Mouse (Mus musculus) hindbrain, embryonic 10.5 days (tissue): ENCODE data around the gene Hpcal1. TPM values are rescaled to one million over a fixed set of nuclear protein-coding genes. Genes with fewer than 3 reads are reported as not detected.

Source experiments
- DNase-seq: peaks from one replicate; pipeline ENCODE4 v3.0.0-alpha.2; 2017; ENCODE audit warnings: low spot score
- H3K27ac ChIP-seq: fragments of 300-500 bp; sonication (generic); 2 replicates; pipeline ENCODE4 v1.5.1; 2016; ENCODE audit warnings: mild to moderate bottlenecking, moderate library complexity
- H3K27me3 ChIP-seq: fragments of 300-500 bp; sonication (generic); 2 replicates; pipeline ENCODE4 v1.6.1; 2016; ENCODE audit warnings: mild to moderate bottlenecking; ENCODE audit not compliant: poor library complexity, insufficient read depth, severe bottlenecking
- H3K36me3 ChIP-seq: fragments of 300-500 bp; sonication (generic); 2 replicates; pipeline ENCODE4 v1.6.1; 2016; ENCODE audit warnings: mild to moderate bottlenecking, moderate library complexity
- H3K4me1 ChIP-seq: fragments of 300-500 bp; sonication (generic); replicated peaks from 2 replicates; pipeline ENCODE4 v1.6.1; 2016; ENCODE audit warnings: mild to moderate bottlenecking
- H3K4me3 ChIP-seq: fragments of 300-500 bp; sonication (generic); 2 replicates; pipeline ENCODE4 v1.5.1; 2016; ENCODE audit warnings: mild to moderate bottlenecking, moderate library complexity
- H3K9me3 ChIP-seq: fragments of 300-500 bp; sonication (generic); 2 replicates; pipeline ENCODE4 v1.6.1; 2016; ENCODE audit warnings: mild to moderate bottlenecking, moderate library complexity
- WGBS: fragments of 180-500 bp; shearing (Covaris S2); methylation state at CpG from one replicate; pipeline ENCODE4 v1.1.7; 2016; 5-methylcytosine and 5-hydroxymethylcytosine counted together
- polyA plus RNA-seq: library from polyadenylated mRNA; unstranded; fragments of >200 nt; fragmentation: Nextera tagmentation; extraction: Ambion mirVana; gene quantifications from 2 replicates; pipeline ENCODE4 v1.2.1, GENCODE M21; 2016

Hpcal1 gene
- polyA plus RNA-seq, result 35.9 and 39.9 TPM in 2 replicates

- peak within 1 kb of the TSS; percentile 90 for H3K27ac ChIP-seq
- under 1% methylated on average over 68 of the region's 72 CpGs for WGBS
- H3K9me3 ChIP-seq, result no peaks in the 10 kb centered on the region
- peaks cover 50% of the 10 kb centered on the region for H3K4me1 ChIP-seq
- H3K4me3 ChIP-seq, result peak within 1 kb of the TSS; percentile 75
- H3K27me3 ChIP-seq, result no peaks in the 10 kb centered on the region; the same call in 1 of the 2 replicates
- no peaks in the 10 kb centered on the region for H3K36me3 ChIP-seq
- peak; percentile 95 for DNase-seq
Measured at GRCm38 (mm10) chr12:17690564-17691281, at the start of gene Hpcal1. Gene Hpcal1, plus strand, starts transcription at chr12:17690856.

GRCm38 (mm10) chr12:17641269-17641668, 49.4 kb upstream of the Hpcal1 start:
- no peaks in the 10 kb centered on the region for H3K27me3 ChIP-seq
- no peak overlapping the region for H3K27ac ChIP-seq
- 0 out of 2 replicates have a peak, but pooled peaks cover 7% of the 10 kb centered on the region for H3K4me1 ChIP-seq
- 87% methylated on average over 4 of the region's 4 CpGs for WGBS
- DNase-seq, result no peak
- H3K4me3 ChIP-seq, result no peak overlapping the region
- H3K36me3 ChIP-seq, result no peaks in the 10 kb centered on the region
- H3K9me3 ChIP-seq, result no peaks in the 10 kb centered on the region

GRCm38 (mm10) chr12:17644385-17645222, 46.1 kb upstream of the Hpcal1 start:
- H3K36me3 ChIP-seq, result no peaks in the 10 kb centered on the region
- no peaks in the 10 kb centered on the region for H3K9me3 ChIP-seq
- H3K4me1 ChIP-seq, result 0 out of 2 replicates have a peak, but pooled peaks cover 7% of the 10 kb centered on the region
- no peak for DNase-seq
- H3K27ac ChIP-seq, result peak overlapping the region; percentile 45
- 79% methylated on average over 12 of the region's 12 CpGs for WGBS
- H3K27me3 ChIP-seq, result no peaks in the 10 kb centered on the region
- no peak overlapping the region for H3K4me3 ChIP-seq

- no peaks in the 10 kb centered on the region for H3K36me3 ChIP-seq
- H3K4me1 ChIP-seq, result 0 out of 2 replicates have a peak, but pooled peaks cover 7% of the 10 kb centered on the region
- H3K9me3 ChIP-seq, result no peaks in the 10 kb centered on the region
- no peak for DNase-seq
- no peak overlapping the region for H3K4me3 ChIP-seq
- H3K27ac ChIP-seq, result no peak overlapping the region
- WGBS, result 75% methylated on average over 6 of the region's 6 CpGs
- no peaks in the 10 kb centered on the region for H3K27me3 ChIP-seq
Measured at GRCm38 (mm10) chr12:17646457-17646856, 44.2 kb upstream of the Hpcal1 start.

GRCm38 (mm10) chr12:17651223-17652095, 39.2 kb upstream of the Hpcal1 start:
- H3K4me3 ChIP-seq, result no peak overlapping the region
- H3K27me3 ChIP-seq, result no peaks in the 10 kb centered on the region
- H3K4me1 ChIP-seq, result no peaks in the 10 kb centered on the region; the same call in 1 of the 2 replicates
- DNase-seq, result no peak
- H3K36me3 ChIP-seq, result no peaks in the 10 kb centered on the region
- WGBS, result 72% methylated on average over 7 of the region's 7 CpGs
- H3K9me3 ChIP-seq, result peaks cover 12% of the 10 kb centered on the region
- H3K27ac ChIP-seq, result no peak overlapping the region

GRCm38 (mm10) chr12:17652216-17653050, 38.2 kb upstream of the Hpcal1 start:
- Histone ChIP-seq H3K36me3 (no peaks in the 10 kb centered on the region), H3K27ac (no peak overlapping the region), H3K9me3 (peaks cover 15% of the 10 kb centered on the region), H3K4me3 (no peak overlapping the region), H3K4me1 (no peaks in the 10 kb centered on the region; the same call in 1 of the 2 replicates), H3K27me3 (no peaks in the 10 kb centered on the region)
- WGBS, result 58% methylated on average over 8 of the region's 8 CpGs
- DNase-seq, result no peak

- DNase-seq, result no peak
- WGBS, result 92% methylated on average over 3 of the region's 3 CpGs
- H3K4me3 ChIP-seq, result no peak overlapping the region
- no peak overlapping the region for H3K27ac ChIP-seq
- H3K36me3 ChIP-seq, result no peaks in the 10 kb centered on the region
- no peaks in the 10 kb centered on the region for H3K27me3 ChIP-seq
- peaks cover 15% of the 10 kb centered on the region for H3K9me3 ChIP-seq
- peaks cover under 1% of the 10 kb centered on the region; the same call in 1 of the 2 replicates for H3K4me1 ChIP-seq
Measured at GRCm38 (mm10) chr12:17653051-17653783, 37.4 kb upstream of the Hpcal1 start.

- no peak overlapping the region for H3K4me3 ChIP-seq
- H3K4me1 ChIP-seq, result peaks cover 17% of the 10 kb centered on the region
- H3K9me3 ChIP-seq, result peaks cover 15% of the 10 kb centered on the region
- DNase-seq, result no peak
- H3K36me3 ChIP-seq, result no peaks in the 10 kb centered on the region
- H3K27me3 ChIP-seq, result no peaks in the 10 kb centered on the region
- WGBS, result 91% methylated on average over 7 of the region's 7 CpGs
- H3K27ac ChIP-seq, result no peak overlapping the region
Measured at GRCm38 (mm10) chr12:17657561-17658195, 33.0 kb upstream of the Hpcal1 start.

GRCm38 (mm10) chr12:17658521-17658920, 32.1 kb upstream of the Hpcal1 start:
- Histone ChIP-seq H3K9me3 (peaks cover 15% of the 10 kb centered on the region), H3K36me3 (no peaks in the 10 kb centered on the region), H3K27me3 (no peaks in the 10 kb centered on the region), H3K4me3 (no peak overlapping the region), H3K27ac (no peak overlapping the region), H3K4me1 (peaks cover 17% of the 10 kb centered on the region)
- 68% methylated on average over 5 of the region's 5 CpGs for WGBS
- DNase-seq, result no peak

- WGBS, result 6% methylated on average over 4 of the region's 4 CpGs
- Histone ChIP-seq H3K4me3 (no peak overlapping the region), H3K27ac (peak overlapping the region; percentile 53; the same call in 1 of the 2 replicates), H3K27me3 (no peaks in the 10 kb centered on the region), H3K4me1 (peaks cover 17% of the 10 kb centered on the region), H3K9me3 (peaks cover 3% of the 10 kb centered on the region; the same call in 1 of the 2 replicates), H3K36me3 (no peaks in the 10 kb centered on the region)
- peak; percentile 35 for DNase-seq
Measured at GRCm38 (mm10) chr12:17661483-17661920, 29.2 kb upstream of the Hpcal1 start.
